Mouse (Mus musculus) thymus, postnatal 25 days (tissue): ENCODE measurements around the gene Pde7b.

ENCODE experiments used
- DNase-seq: peaks from one replicate; pipeline ENCODE4 v3.0.0; 2022

Pde7b gene

GRCm38 (mm10) chr10:20724906-20725305, at the start of gene Pde7b:
TSS of gene Pde7b (minus strand) at chr10:20725078.
- peak; percentile 28 for DNase-seq

GRCm38 (mm10) chr10:20772056-20772455, 47.2 kb upstream of the Pde7b start:
- no peak for DNase-seq

- no peak for DNase-seq
Observed at GRCm38 (mm10) chr10:20770418-20770888, 45.6 kb upstream of the Pde7b start.

GRCm38 (mm10) chr10:20769557-20770417, 44.9 kb upstream of the Pde7b start:
- no peak for DNase-seq

- no peak for DNase-seq
Observed at GRCm38 (mm10) chr10:20764352-20764751, 39.5 kb upstream of the Pde7b start.

GRCm38 (mm10) chr10:20758939-20759338, 34.1 kb upstream of the Pde7b start:
- no peak for DNase-seq

- no peak for DNase-seq
Observed at GRCm38 (mm10) chr10:20758259-20758658, 33.4 kb upstream of the Pde7b start.

GRCm38 (mm10) chr10:20756219-20756618, 31.3 kb upstream of the Pde7b start:
- no peak for DNase-seq

GRCm38 (mm10) chr10:20752883-20753282, 28.0 kb upstream of the Pde7b start:
- no peak for DNase-seq

GRCm38 (mm10) chr10:20750642-20751251, 25.9 kb upstream of the Pde7b start:
- DNase-seq = no peak

GRCm38 (mm10) chr10:20748938-20749337, 24.1 kb upstream of the Pde7b start:
- DNase-seq = no peak

GRCm38 (mm10) chr10:20747229-20747628, 22.4 kb upstream of the Pde7b start:
- DNase-seq = no peak

GRCm38 (mm10) chr10:20739801-20740200, 14.9 kb upstream of the Pde7b start:
- DNase-seq = no peak

GRCm38 (mm10) chr10:20737146-20737545, 12.3 kb upstream of the Pde7b start:
- no peak for DNase-seq

GRCm38 (mm10) chr10:20735775-20736449, 11.0 kb upstream of the Pde7b start:
- DNase-seq = no peak

GRCm38 (mm10) chr10:20733576-20733975, 8.7 kb upstream of the Pde7b start:
- DNase-seq = no peak

- DNase-seq = no peak
Observed at GRCm38 (mm10) chr10:20732180-20732579, 7.3 kb upstream of the Pde7b start.

GRCm38 (mm10) chr10:20730034-20730433, 5.2 kb upstream of the Pde7b start:
- no peak for DNase-seq

GRCm38 (mm10) chr10:20725384-20725983, 606 bp upstream of the Pde7b start:
- DNase-seq = no peak

GRCm38 (mm10) chr10:20724451-20724850, 427 bp downstream of the Pde7b start:
- DNase-seq = no peak

- DNase-seq = no peak
Observed at GRCm38 (mm10) chr10:20723962-20724361, 916 bp downstream of the Pde7b start.

- no peak for DNase-seq
Observed at GRCm38 (mm10) chr10:20723521-20723915, 1.4 kb downstream of the Pde7b start.
